Mouse (Mus musculus): ENCODE measurements around the gene Aagab. TPM values are rescaled to one million over a fixed set of nuclear protein-coding genes. Genes with fewer than 3 reads are reported as not detected.
A peak's percentile ranks its signal among the peaks of the same experiment; 100 is the strongest.

Aagab gene
- polyA plus RNA-seq, 1 experiment, result 18.6 TPM

- H3K27ac ChIP-seq (ENCODE audit: insufficient read depth, low read depth, low read length), result peak overlapping the region; percentile 52; the same call in 1 of the 2 replicates
- H3K27me3 ChIP-seq (ENCODE audit: control insufficient read depth, insufficient read depth, low read length), result no peaks in the 10 kb centered on the region
- TF ChIP-seq POLR2A (IDR thresholded peaks at IDR 0.05; ENCODE audit: low read depth, low read length) (no peak), CTCF (IDR thresholded peaks at IDR 0.05; ENCODE audit: extremely low read depth, insufficient read length, insufficient replicate concordance, low read depth, low read length) (no peak)
- peaks cover 7% of the 10 kb centered on the region for H3K36me3 ChIP-seq (ENCODE audit: control insufficient read depth, insufficient read depth, low read length)
- 89% methylated on average over 7 of the region's 7 CpGs for WGBS
- peaks cover 47% of the 10 kb centered on the region for H3K4me1 ChIP-seq (ENCODE audit: control insufficient read depth, insufficient read depth, insufficient read length, low read length)
- H3K4me3 ChIP-seq (ENCODE audit: low read depth, low read length), result no peak overlapping the region
Observed at GRCm38 (mm10) chr9:63669816-63670215, 67.4 kb downstream of the Aagab start.

- Histone ChIP-seq H3K27me3 (ENCODE audit: control insufficient read depth, insufficient read depth, low read length) (no peaks in the 10 kb centered on the region), H3K27ac (ENCODE audit: insufficient read depth, low read depth, low read length) (no peak overlapping the region), H3K36me3 (ENCODE audit: control insufficient read depth, insufficient read depth, low read length) (no peaks in the 10 kb centered on the region), H3K4me1 (ENCODE audit: control insufficient read depth, insufficient read depth, insufficient read length, low read length) (peaks cover 36% of the 10 kb centered on the region), H3K4me3 (ENCODE audit: low read depth, low read length) (no peak overlapping the region)
- 76% methylated on average over 8 of the region's 8 CpGs for WGBS
- TF ChIP-seq CTCF (IDR thresholded peaks at IDR 0.05; ENCODE audit: extremely low read depth, insufficient read length, insufficient replicate concordance, low read depth, low read length), result no peak
Observed at GRCm38 (mm10) chr9:63672797-63673493, 70.5 kb downstream of the Aagab start.

DNA sequence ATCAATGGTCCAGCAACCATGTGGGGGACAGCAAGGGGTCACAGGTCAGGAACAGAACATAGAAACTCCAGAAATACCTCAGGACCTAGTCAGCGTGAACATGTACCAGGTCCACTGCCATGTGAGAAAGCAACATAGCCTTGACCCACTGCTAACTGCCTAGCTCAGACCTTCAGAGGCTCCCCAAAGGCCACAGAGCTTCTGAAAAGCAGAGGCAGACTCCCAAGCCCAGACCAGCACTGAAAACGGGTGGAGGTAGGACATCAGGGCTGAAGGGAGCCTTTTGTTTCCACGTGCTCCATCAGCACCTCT lies 71.0 kb downstream of the Aagab start:
- Histone ChIP-seq H3K27ac (ENCODE audit: insufficient read depth, low read depth, low read length) (no peak overlapping the region), H3K4me3 (ENCODE audit: low read depth, low read length) (no peak overlapping the region), H3K36me3 (ENCODE audit: control insufficient read depth, insufficient read depth, low read length) (no peaks in the 10 kb centered on the region), H3K27me3 (ENCODE audit: control insufficient read depth, insufficient read depth, low read length) (no peaks in the 10 kb centered on the region), H3K4me1 (ENCODE audit: control insufficient read depth, insufficient read depth, insufficient read length, low read length) (peaks cover 35% of the 10 kb centered on the region)
- 71% methylated on average over 3 of the region's 3 CpGs for WGBS
- TF ChIP-seq CTCF (IDR thresholded peaks at IDR 0.05; ENCODE audit: extremely low read depth, insufficient read length, insufficient replicate concordance, low read depth, low read length), result no peak
- no peak for TF ChIP-seq POLR2A (IDR thresholded peaks at IDR 0.05; ENCODE audit: low read depth, low read length)

GRCm38 (mm10) chr9:63674613-63675012 lies 72.2 kb downstream of the Aagab start:
- Histone ChIP-seq H3K27ac (ENCODE audit: insufficient read depth, low read depth, low read length) (peak overlapping the region; percentile 56), H3K27me3 (ENCODE audit: control insufficient read depth, insufficient read depth, low read length) (no peaks in the 10 kb centered on the region), H3K36me3 (ENCODE audit: control insufficient read depth, insufficient read depth, low read length) (no peaks in the 10 kb centered on the region), H3K4me3 (ENCODE audit: low read depth, low read length) (no peak overlapping the region), H3K4me1 (ENCODE audit: control insufficient read depth, insufficient read depth, insufficient read length, low read length) (peaks cover 25% of the 10 kb centered on the region)
- TF ChIP-seq POLR2A (IDR thresholded peaks at IDR 0.05; ENCODE audit: low read depth, low read length) (no peak), CTCF (IDR thresholded peaks at IDR 0.05; ENCODE audit: extremely low read depth, insufficient read length, insufficient replicate concordance, low read depth, low read length) (no peak)
- 58% methylated on average over 10 of the region's 10 CpGs for WGBS

- Histone ChIP-seq H3K4me1 (ENCODE audit: control insufficient read depth, insufficient read depth, insufficient read length, low read length) (peaks cover 32% of the 10 kb centered on the region), H3K27me3 (ENCODE audit: control insufficient read depth, insufficient read depth, low read length) (no peaks in the 10 kb centered on the region), H3K4me3 (ENCODE audit: low read depth, low read length) (no peak overlapping the region), H3K27ac (ENCODE audit: insufficient read depth, low read depth, low read length) (no peak overlapping the region), H3K36me3 (ENCODE audit: control insufficient read depth, insufficient read depth, low read length) (no peaks in the 10 kb centered on the region)
- WGBS, result 66% methylated on average over 3 of the region's 3 CpGs
- no peak for TF ChIP-seq CTCF (IDR thresholded peaks at IDR 0.05; ENCODE audit: extremely low read depth, insufficient read length, insufficient replicate concordance, low read depth, low read length)
- TF ChIP-seq POLR2A (IDR thresholded peaks at IDR 0.05; ENCODE audit: low read depth, low read length), result no peak
Observed at GRCm38 (mm10) chr9:63677621-63678020, 75.2 kb downstream of the Aagab start.

DNA sequence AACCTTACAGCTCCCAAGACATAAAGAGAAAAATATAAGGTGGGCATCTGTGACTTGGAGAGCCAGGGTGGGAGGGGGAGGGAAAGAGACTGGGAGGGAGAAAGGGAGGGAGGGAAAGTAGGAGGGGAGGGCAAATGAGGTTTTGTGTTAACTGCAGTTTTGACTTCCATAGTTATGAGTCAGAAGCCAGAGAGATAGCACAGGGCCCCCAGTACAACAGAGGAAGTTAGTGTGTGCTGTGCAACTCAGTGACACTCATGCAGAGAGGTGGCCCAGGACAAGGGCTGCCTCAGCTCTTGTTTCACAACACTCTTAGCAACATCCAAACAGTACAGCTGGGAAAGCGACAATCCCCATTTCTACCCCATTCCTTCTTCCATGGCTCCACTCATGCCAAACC lies 75.6 kb downstream of the Aagab start:
- TF ChIP-seq POLR2A (IDR thresholded peaks at IDR 0.05; ENCODE audit: low read depth, low read length) (no peak), CTCF (IDR thresholded peaks at IDR 0.05; ENCODE audit: extremely low read depth, insufficient read length, insufficient replicate concordance, low read depth, low read length) (no peak)

GRCm38 (mm10) chr9:63682301-63682700 lies 79.8 kb downstream of the Aagab start:
- peaks cover 21% of the 10 kb centered on the region for H3K4me1 ChIP-seq (ENCODE audit: control insufficient read depth, insufficient read depth, insufficient read length, low read length)
- 40% methylated on average over 9 of the region's 9 CpGs for WGBS
- no peaks in the 10 kb centered on the region for H3K27me3 ChIP-seq (ENCODE audit: control insufficient read depth, insufficient read depth, low read length)
- H3K4me3 ChIP-seq (ENCODE audit: low read depth, low read length), result no peak overlapping the region
- no peak overlapping the region for H3K27ac ChIP-seq (ENCODE audit: insufficient read depth, low read depth, low read length)
- no peaks in the 10 kb centered on the region for H3K36me3 ChIP-seq (ENCODE audit: control insufficient read depth, insufficient read depth, low read length)
- TF ChIP-seq POLR2A (IDR thresholded peaks at IDR 0.05; ENCODE audit: low read depth, low read length) (no peak), CTCF (IDR thresholded peaks at IDR 0.05; ENCODE audit: extremely low read depth, insufficient read length, insufficient replicate concordance, low read depth, low read length) (no peak)

More for the DNA sequence above, 75.6 kb downstream of the Aagab start:
- Histone ChIP-seq H3K4me3 (ENCODE audit: low read depth, low read length) (no peak overlapping the region), H3K4me1 (ENCODE audit: control insufficient read depth, insufficient read depth, insufficient read length, low read length) (peaks cover 31% of the 10 kb centered on the region), H3K27me3 (ENCODE audit: control insufficient read depth, insufficient read depth, low read length) (no peaks in the 10 kb centered on the region), H3K27ac (ENCODE audit: insufficient read depth, low read depth, low read length) (peak overlapping the region; percentile 31; the same call in 1 of the 2 replicates), H3K36me3 (ENCODE audit: control insufficient read depth, insufficient read depth, low read length) (no peaks in the 10 kb centered on the region)
- WGBS, result 97% methylated on average over 1 of the region's 1 CpGs

All from small intestine, adult 2 months (tissue).